Mouse (Mus musculus) testis, adult 2 months (tissue): ENCODE data around the gene Tec. TPM values are rescaled to one million over a fixed set of nuclear protein-coding genes. Genes with fewer than 3 reads are reported as not detected.

Source experiments
- H3K27ac ChIP-seq: fragments of 200-500 bp; 2 replicates; pipeline ENCODE4 v1.5.1; 2012; ENCODE audit warnings: low read depth, low read length; ENCODE audit not compliant: control insufficient read depth, insufficient read depth
- H3K27me3 ChIP-seq: fragments of 200-500 bp; 2 replicates; pipeline ENCODE4 v1.6.1; 2012; ENCODE audit warnings: mild to moderate bottlenecking, low read length, moderate library complexity; ENCODE audit not compliant: control insufficient read depth, insufficient read depth
- H3K36me3 ChIP-seq: fragments of 200-500 bp; 2 replicates; pipeline ENCODE4 v1.6.1; 2012; ENCODE audit warnings: mild to moderate bottlenecking, low read length; ENCODE audit not compliant: control insufficient read depth, insufficient read depth
- H3K4me1 ChIP-seq: fragments of 200-500 bp; 2 replicates; pipeline ENCODE4 v1.6.1; 2012; ENCODE audit warnings: low read length; ENCODE audit not compliant: control insufficient read depth, insufficient read depth
- H3K4me3 ChIP-seq: fragments of 200-500 bp; 2 replicates; pipeline ENCODE4 v1.5.1; 2012; ENCODE audit warnings: low read depth, mild to moderate bottlenecking, low read length, moderate library complexity, mixed read lengths; ENCODE audit not compliant: control insufficient read depth
- CTCF ChIP-seq: fragments of 200-500 bp; IDR thresholded peaks from 2 replicates; pipeline ENCODE4 v1.5.1; 2012; ENCODE audit warnings: low read depth, mild to moderate bottlenecking, inconsistent platforms, low read length, moderate library complexity; ENCODE audit not compliant: control insufficient read depth, insufficient read depth, insufficient replicate concordance
- POLR2A ChIP-seq: fragments of 200-500 bp; IDR thresholded peaks from 2 replicates; pipeline ENCODE4 v1.6.1; 2012; ENCODE audit warnings: low read depth, mild to moderate bottlenecking, inconsistent platforms, low read length, moderate library complexity; ENCODE audit not compliant: control insufficient read depth
- polyA plus RNA-seq: library from polyadenylated mRNA; depleted of rRNA; stranded (reverse); fragments of >200 nt; gene quantifications from 2 replicates; pipeline ENCODE4 v1.2.3, GENCODE M21; 2012

Gene Tec
- polyA plus RNA-seq, 1 experiment = 0.77 TPM

GRCm38 (mm10) chr5:72752585-72752984 is 115.7 kb downstream of the Tec start, which contains the start of gene Txk:
Txk (minus strand) TSS chr5:72752777.
- TF ChIP-seq CTCF (no peak), POLR2A (no peak)
- Histone ChIP-seq H3K27ac (no peak within 1 kb of the TSS), H3K36me3 (no peaks in the 10 kb centered on the region)

GRCm38 (mm10) chr5:72751056-72751758 is 117.1 kb downstream of the Tec start:
- Histone ChIP-seq H3K4me3 (no peak overlapping the region), H3K36me3 (no peaks in the 10 kb centered on the region), H3K27ac (no peak overlapping the region), H3K4me1 (no peaks in the 10 kb centered on the region), H3K27me3 (no peaks in the 10 kb centered on the region)
- TF ChIP-seq POLR2A (no peak), CTCF (no peak)

More at GRCm38 (mm10) chr5:72752585-72752984, 115.7 kb downstream of the Tec start, which contains the start of gene Txk:
- H3K27me3 ChIP-seq = no peaks in the 10 kb centered on the region
- no peaks in the 10 kb centered on the region for H3K4me1 ChIP-seq
- no peak within 1 kb of the TSS for H3K4me3 ChIP-seq

GRCm38 (mm10) chr5:72750226-72750625 is 118.1 kb downstream of the Tec start:
- no peaks in the 10 kb centered on the region for H3K4me1 ChIP-seq
- H3K27ac ChIP-seq = no peak overlapping the region
- H3K4me3 ChIP-seq = no peak overlapping the region
- no peak for TF ChIP-seq POLR2A
- no peak for TF ChIP-seq CTCF
- H3K36me3 ChIP-seq = no peaks in the 10 kb centered on the region
- H3K27me3 ChIP-seq = no peaks in the 10 kb centered on the region

GRCm38 (mm10) chr5:72748659-72749265 is 119.5 kb downstream of the Tec start:
- Histone ChIP-seq H3K4me1 (no peaks in the 10 kb centered on the region), H3K27me3 (no peaks in the 10 kb centered on the region), H3K27ac (no peak overlapping the region), H3K36me3 (no peaks in the 10 kb centered on the region), H3K4me3 (no peak overlapping the region)
- TF ChIP-seq POLR2A (no peak), CTCF (no peak)

GRCm38 (mm10) chr5:72747384-72747783 is 120.9 kb downstream of the Tec start:
- Histone ChIP-seq H3K4me1 (no peaks in the 10 kb centered on the region), H3K27ac (no peak overlapping the region), H3K27me3 (no peaks in the 10 kb centered on the region), H3K36me3 (no peaks in the 10 kb centered on the region), H3K4me3 (no peak overlapping the region)
- TF ChIP-seq CTCF (no peak), POLR2A (no peak)

- Histone ChIP-seq H3K36me3 (no peaks in the 10 kb centered on the region), H3K27me3 (no peaks in the 10 kb centered on the region), H3K27ac (no peak overlapping the region), H3K4me1 (no peaks in the 10 kb centered on the region), H3K4me3 (no peak overlapping the region)
- TF ChIP-seq CTCF (no peak), POLR2A (no peak)
These were observed 121.8 kb downstream of the Tec start for GRCm38 (mm10) chr5:72746461-72746860.

GRCm38 (mm10) chr5:72743103-72743502 is 125.2 kb downstream of the Tec start:
- TF ChIP-seq POLR2A (no peak), CTCF (no peak)
- H3K4me1 ChIP-seq = no peaks in the 10 kb centered on the region
- H3K27ac ChIP-seq = no peak overlapping the region
- no peak overlapping the region for H3K4me3 ChIP-seq
- H3K36me3 ChIP-seq = no peaks in the 10 kb centered on the region
- no peaks in the 10 kb centered on the region for H3K27me3 ChIP-seq

- no peak overlapping the region for H3K27ac ChIP-seq
- H3K27me3 ChIP-seq = no peaks in the 10 kb centered on the region
- TF ChIP-seq CTCF (no peak), POLR2A (no peak)
These were observed 131.4 kb downstream of the Tec start for GRCm38 (mm10) chr5:72736868-72737267.

More at GRCm38 (mm10) chr5:72736868-72737267, 131.4 kb downstream of the Tec start:
- H3K4me1 ChIP-seq = peaks cover 2% of the 10 kb centered on the region; the same call in 1 of the 2 replicates
- H3K36me3 ChIP-seq = no peaks in the 10 kb centered on the region
- H3K4me3 ChIP-seq = no peak overlapping the region
